Mouse (Mus musculus): Measurements from ENCODE around the gene Rsph3b. TPM values are rescaled to one million over a fixed set of nuclear protein-coding genes. Genes with fewer than 3 reads are reported as not detected.
A peak's percentile ranks its signal among the peaks of the same experiment; 100 is the strongest.
"Not testable (repeated sequence)": the region's sequence is repeated elsewhere in the genome, so short reads cannot be mapped to it uniquely, and the experiment has no call there.

The Rsph3b gene
- polyA plus RNA-seq, 1 experiment from 2014 or later: 57.5 TPM

- POLR2A ChIA-PET; ATAC-seq; in situ Hi-C loops (cut with MboI; ENCODE audit: low pct_unique_long_range_greater_than_20kb); DNase-seq (ENCODE audit: low read depth, low spot score); CTCF ChIA-PET; H3K27me3 ChIP-seq: not testable (repeated sequence)
- TF ChIP-seq CTCF (IDR thresholded peaks at IDR 0.05): peak; percentile 12
These were observed 16.9 kb upstream of the Rsph3b start for GRCm38 (mm10) chr17:6965364-6965763.

DNA sequence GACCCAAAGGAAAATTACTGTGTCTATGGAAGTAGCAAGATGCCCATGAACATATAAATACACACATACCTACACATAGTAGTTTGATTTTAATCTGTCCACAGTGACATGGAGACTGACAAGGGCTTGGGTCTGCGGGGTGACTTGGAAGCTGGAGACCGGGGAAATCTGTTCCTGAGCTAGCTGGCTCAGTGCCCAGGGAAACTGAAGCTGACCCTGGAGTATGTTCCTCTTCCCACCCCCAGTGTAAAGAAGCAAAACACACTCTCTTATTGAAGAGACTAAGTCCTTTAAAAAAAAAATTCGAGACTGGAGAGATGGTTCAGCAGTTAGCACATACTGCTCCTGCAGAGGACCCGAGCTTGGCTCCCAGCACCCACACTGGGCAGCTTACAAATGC is 14.5 kb upstream of the Rsph3b start:
- DNase-seq (ENCODE audit: low read depth, low spot score); POLR2A ChIA-PET; CTCF ChIA-PET; H3K27me3 ChIP-seq; ATAC-seq; in situ Hi-C loops (cut with MboI; ENCODE audit: low pct_unique_long_range_greater_than_20kb): not testable (repeated sequence)

GRCm38 (mm10) chr17:6962339-6962738 is 13.9 kb upstream of the Rsph3b start:
- POLR2A ChIA-PET; DNase-seq (ENCODE audit: low read depth, low spot score); ATAC-seq; H3K27me3 ChIP-seq; CTCF ChIA-PET; in situ Hi-C loops (cut with MboI; ENCODE audit: low pct_unique_long_range_greater_than_20kb): not testable (repeated sequence)

- in situ Hi-C loops (cut with MboI; ENCODE audit: low pct_unique_long_range_greater_than_20kb); DNase-seq (ENCODE audit: low read depth, low spot score); H3K27me3 ChIP-seq; POLR2A ChIA-PET; CTCF ChIA-PET: not testable (repeated sequence)
- peak; percentile 94 for ATAC-seq
These were observed 12.9 kb upstream of the Rsph3b start for GRCm38 (mm10) chr17:6961181-6962000.

DNA sequence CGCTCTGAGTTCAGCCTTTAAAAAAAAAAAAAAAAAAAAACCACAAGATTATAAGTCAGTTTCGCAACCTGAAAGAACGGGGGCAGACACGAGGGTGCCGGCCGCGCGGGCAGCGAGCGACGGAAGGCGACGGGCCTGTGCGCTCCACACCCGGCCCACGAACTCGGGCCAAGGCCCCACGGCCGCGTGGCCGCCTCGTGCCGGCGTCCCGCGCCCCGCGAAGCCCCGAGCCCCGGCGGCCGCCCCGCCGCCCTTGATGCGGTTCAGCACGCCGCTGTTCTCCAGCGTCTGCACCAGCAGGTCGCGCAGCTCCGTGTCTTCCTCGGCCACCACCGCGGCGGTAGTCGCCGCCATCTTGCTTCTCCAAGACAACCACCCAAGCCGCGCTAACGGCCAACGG is 12.3 kb upstream of the Rsph3b start, which contains the start of gene Tagap1:
Tagap1 (minus strand) TSS at position 381 of the 400 bp plus-strand sequence.
- CTCF ChIA-PET; H3K27me3 ChIP-seq; POLR2A ChIA-PET; DNase-seq (ENCODE audit: low read depth, low spot score); ATAC-seq; in situ Hi-C loops (cut with MboI; ENCODE audit: low pct_unique_long_range_greater_than_20kb): not testable (repeated sequence)

- in situ Hi-C loops (cut with MboI; ENCODE audit: low pct_unique_long_range_greater_than_20kb): not testable (repeated sequence)
These were observed 11.9 kb upstream of the Rsph3b start for GRCm38 (mm10) chr17:6960349-6960748.

DNA sequence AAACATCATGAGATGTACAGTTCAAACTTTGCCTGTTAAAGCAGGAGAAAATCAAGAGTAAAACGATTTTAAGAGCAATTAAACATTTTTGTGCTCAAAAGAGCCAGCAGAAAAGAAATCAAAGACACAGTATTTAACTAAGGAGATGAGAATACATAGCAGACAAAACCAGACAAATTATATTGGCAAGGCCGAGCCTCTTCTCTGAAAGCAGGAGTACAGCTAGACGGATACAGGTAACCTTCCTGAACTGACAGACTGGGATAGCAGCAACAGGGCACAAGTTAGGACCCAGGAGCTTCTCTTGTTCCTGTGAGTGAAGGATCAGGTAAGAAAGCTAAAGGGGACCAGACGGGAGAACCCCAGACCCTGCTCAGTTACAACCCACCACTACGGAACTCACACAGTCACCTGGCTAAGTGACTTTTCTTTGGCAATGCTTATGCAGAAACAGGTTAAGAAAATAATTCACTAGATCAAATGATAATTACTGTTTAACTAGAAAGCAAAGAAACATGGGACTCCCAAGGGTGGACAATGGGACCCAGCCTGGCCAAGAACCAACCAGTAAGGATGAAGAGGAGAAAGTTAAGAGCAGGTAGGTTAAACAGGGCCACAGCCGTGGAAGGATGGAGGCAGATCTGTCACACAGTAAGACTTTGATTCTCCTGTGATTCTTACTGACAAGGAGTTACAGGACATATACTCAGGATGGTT is 11.2 kb upstream of the Rsph3b start:
- H3K27me3 ChIP-seq; DNase-seq (ENCODE audit: low read depth, low spot score); CTCF ChIA-PET; ATAC-seq; in situ Hi-C loops (cut with MboI; ENCODE audit: low pct_unique_long_range_greater_than_20kb); POLR2A ChIA-PET: not testable (repeated sequence)

More at GRCm38 (mm10) chr17:6960349-6960748, 11.9 kb upstream of the Rsph3b start:
- CTCF ChIA-PET; POLR2A ChIA-PET; DNase-seq (ENCODE audit: low read depth, low spot score); H3K27me3 ChIP-seq; ATAC-seq: not testable (repeated sequence)

GRCm38 (mm10) chr17:6958881-6959280 is 10.4 kb upstream of the Rsph3b start:
- DNase-seq (ENCODE audit: low read depth, low spot score); POLR2A ChIA-PET; in situ Hi-C loops (cut with MboI; ENCODE audit: low pct_unique_long_range_greater_than_20kb); H3K27me3 ChIP-seq; CTCF ChIA-PET; ATAC-seq: not testable (repeated sequence)

- peak; percentile 15 for ATAC-seq
- POLR2A ChIA-PET: interaction anchor here (0.9 kb wide), 1 partner anchor 997 kb away, joined by 4 read pairs; no protein-coding TSS in a partner anchor
- H3K27me3 ChIP-seq, CTCF ChIA-PET: not testable (repeated sequence)
- peak; percentile 60 for DNase-seq (ENCODE audit: low read depth, low spot score)
- in situ Hi-C loops (cut with MboI; ENCODE audit: low pct_unique_long_range_greater_than_20kb): loop anchor here (5.0 to 10.0 kb wide), 2 partner anchors 96 to 996 kb away; partner anchors contain the start of gene Rsph3a
These were observed 317 bp upstream of the Rsph3b start for GRCm38 (mm10) chr17:6948769-6949228.

DNA sequence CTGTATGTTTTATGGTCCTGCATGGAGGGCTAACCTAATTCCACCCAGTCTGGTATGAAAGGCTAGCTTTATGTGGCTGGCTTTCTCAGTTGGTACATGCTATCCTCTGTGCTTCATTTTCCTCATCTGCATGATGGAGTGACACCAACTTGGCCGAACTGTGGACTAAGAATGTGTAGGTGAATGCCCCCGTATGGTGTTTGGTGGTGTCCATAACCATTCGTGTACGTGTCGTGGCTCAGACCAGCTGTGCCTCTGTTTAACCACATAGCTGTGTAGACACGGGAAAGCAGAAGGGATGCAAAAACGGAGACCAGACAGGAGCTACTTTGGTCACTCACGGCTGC is 872 bp downstream of the Rsph3b start:
- ATAC-seq; CTCF ChIA-PET; DNase-seq (ENCODE audit: low read depth, low spot score); H3K27me3 ChIP-seq; POLR2A ChIA-PET: not testable (repeated sequence)
- in situ Hi-C loops (cut with MboI; ENCODE audit: low pct_unique_long_range_greater_than_20kb): loop anchor here (5.0 to 10.0 kb wide), 2 partner anchors 95 to 997 kb away; partner anchors contain the start of gene Rsph3a

DNA sequence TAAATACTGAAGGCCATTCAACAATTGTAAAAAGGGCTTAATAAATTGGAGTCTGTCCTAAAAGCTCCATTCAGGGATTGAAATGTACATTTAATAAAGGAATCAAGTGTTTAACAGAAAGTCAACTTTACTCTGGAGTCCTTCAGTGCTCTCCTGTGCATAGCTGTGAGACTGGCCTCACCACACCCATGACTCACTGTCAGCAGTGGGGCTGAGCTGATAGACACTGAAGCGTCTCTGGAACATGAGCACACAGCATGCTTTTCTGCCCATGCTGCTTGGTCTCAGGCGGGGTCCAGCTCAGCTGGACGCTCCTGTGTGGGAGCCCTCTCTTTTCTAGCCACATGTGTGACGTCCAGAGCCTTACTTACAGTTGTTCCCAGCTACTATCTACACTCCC is 5.9 kb downstream of the Rsph3b start:
- DNase-seq (ENCODE audit: low read depth, low spot score); POLR2A ChIA-PET; H3K27me3 ChIP-seq; CTCF ChIA-PET: not testable (repeated sequence)
- peak; percentile 97 for ATAC-seq
- in situ Hi-C loops (cut with MboI; ENCODE audit: low pct_unique_long_range_greater_than_20kb): loop anchor here (10.0 kb wide), 1 partner anchor 1002 kb away; the partner anchor contains the start of gene Rsph3a

- in situ Hi-C loops (cut with MboI; ENCODE audit: low pct_unique_long_range_greater_than_20kb); POLR2A ChIA-PET; CTCF ChIA-PET; ATAC-seq; DNase-seq (ENCODE audit: low read depth, low spot score); H3K27me3 ChIP-seq: not testable (repeated sequence)
These were observed 16.9 kb downstream of the Rsph3b start for GRCm38 (mm10) chr17:6931625-6932024.

DNA sequence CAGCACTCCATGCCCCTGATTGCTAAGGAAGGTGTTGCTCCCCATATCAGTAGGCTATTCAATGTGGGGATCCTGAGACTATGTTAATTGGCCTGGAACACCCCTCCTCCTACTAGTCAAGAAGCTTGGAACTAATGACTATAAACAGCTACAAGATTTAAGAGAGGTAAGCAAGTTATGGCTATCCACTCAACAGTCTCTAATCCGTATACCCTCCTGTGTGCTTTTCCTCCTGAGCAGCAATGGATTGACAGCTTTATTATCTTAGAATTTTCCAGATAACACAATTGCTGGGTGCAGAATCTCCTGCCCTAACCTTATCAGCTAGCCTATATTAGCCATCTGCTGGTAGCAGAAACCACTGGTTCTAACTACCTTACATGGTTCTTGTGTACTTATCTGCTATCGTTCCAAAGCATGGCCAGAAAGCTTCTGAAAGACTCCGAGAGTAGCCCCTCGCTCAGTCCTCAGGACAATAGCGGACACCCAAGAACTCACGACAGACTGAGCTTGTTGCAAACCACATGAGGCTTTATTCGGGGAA is 28.1 kb downstream of the Rsph3b start:
- POLR2A ChIA-PET; CTCF ChIA-PET; in situ Hi-C loops (cut with MboI; ENCODE audit: low pct_unique_long_range_greater_than_20kb); ATAC-seq; H3K27me3 ChIP-seq; DNase-seq (ENCODE audit: low read depth, low spot score): not testable (repeated sequence)

DNA sequence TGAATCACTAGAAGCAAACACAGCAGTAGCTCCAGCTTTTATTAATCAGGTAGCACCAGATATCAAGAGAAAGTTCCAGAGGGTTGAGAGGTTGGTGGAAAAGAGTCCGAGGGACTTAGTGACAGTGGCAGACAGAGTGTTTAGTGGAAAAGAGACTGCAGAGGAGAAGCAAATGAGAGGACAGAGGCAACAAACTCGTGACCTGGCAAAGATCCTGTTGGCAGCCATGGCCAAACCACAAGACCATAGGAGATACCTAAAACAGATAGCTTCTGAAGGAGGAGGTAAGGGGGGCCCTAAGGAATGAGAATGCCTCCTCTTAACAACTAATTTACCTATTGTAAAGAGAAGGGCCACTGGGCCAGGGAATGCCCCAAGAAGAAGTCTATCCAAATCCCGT is 29.1 kb downstream of the Rsph3b start:
- DNase-seq (ENCODE audit: low read depth, low spot score); POLR2A ChIA-PET; H3K27me3 ChIP-seq; CTCF ChIA-PET; in situ Hi-C loops (cut with MboI; ENCODE audit: low pct_unique_long_range_greater_than_20kb): not testable (repeated sequence)
- ATAC-seq: peak; percentile 17

GRCm38 (mm10) chr17:6915282-6915681 is 33.2 kb downstream of the Rsph3b start:
- CTCF ChIA-PET: not testable (repeated sequence)

More at GRCm38 (mm10) chr17:6915282-6915681, 33.2 kb downstream of the Rsph3b start:
- DNase-seq (ENCODE audit: low read depth, low spot score); ATAC-seq; POLR2A ChIA-PET; H3K27me3 ChIP-seq; in situ Hi-C loops (cut with MboI; ENCODE audit: low pct_unique_long_range_greater_than_20kb): not testable (repeated sequence)

Data from Patski (cell line).